Mouse (Mus musculus) kidney, adult 2 months (tissue): Measurements from ENCODE around the gene Fam178b.

Experiments used
- CTCF ChIP-seq: fragments of 200-500 bp; conservative IDR thresholded peaks from 2 replicates; pipeline ENCODE4 v1.5.1; 2011; ENCODE audit warnings: low read depth, mild to moderate bottlenecking, control low read depth, low read length, moderate library complexity, mixed read lengths; ENCODE audit not compliant: insufficient read depth, insufficient read length
- POLR2A ChIP-seq: fragments of 200-500 bp; IDR thresholded peaks from one replicate; pipeline ENCODE4 v1.6.1; 2011; ENCODE audit warnings: low read depth, low read length, control low read depth

DNA sequence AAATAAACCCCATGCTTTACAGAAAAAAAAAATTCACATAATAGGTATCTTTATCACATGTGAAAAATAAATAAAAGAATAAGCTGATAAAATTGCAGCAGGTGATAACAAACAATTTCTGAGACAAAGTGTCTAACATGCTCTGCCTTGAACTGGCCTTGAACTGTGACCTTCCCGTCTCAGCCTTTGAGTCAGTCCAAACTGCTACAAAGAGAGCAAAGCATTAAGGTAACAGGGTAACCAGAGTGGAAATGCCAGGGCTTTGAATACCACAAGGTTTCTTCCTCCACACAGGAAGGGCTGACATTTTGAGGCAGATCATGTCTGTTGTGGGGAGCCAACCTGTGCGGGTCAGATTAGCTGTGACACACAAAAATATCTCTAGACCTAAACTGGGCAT, 137.6 kb downstream of the Fam178b start:
- TF ChIP-seq CTCF (no peak), POLR2A (no peak)
